Mouse (Mus musculus) spleen, adult 12 weeks (tissue): ENCODE data around the gene Smyd3.

ENCODE experiments used
- DNase-seq: peaks from one replicate; pipeline ENCODE4 v3.0.0; 2022; ENCODE audit warnings: low spot score

Gene Smyd3

GRCm38 (mm10) chr1:179289744-179290143 lies 228.1 kb downstream of the Smyd3 start:
- DNase-seq = no peak

GRCm38 (mm10) chr1:179286748-179287147 lies 231.1 kb downstream of the Smyd3 start:
- DNase-seq = no peak

GRCm38 (mm10) chr1:179282821-179283220 lies 235.0 kb downstream of the Smyd3 start:
- DNase-seq = no peak

DNA sequence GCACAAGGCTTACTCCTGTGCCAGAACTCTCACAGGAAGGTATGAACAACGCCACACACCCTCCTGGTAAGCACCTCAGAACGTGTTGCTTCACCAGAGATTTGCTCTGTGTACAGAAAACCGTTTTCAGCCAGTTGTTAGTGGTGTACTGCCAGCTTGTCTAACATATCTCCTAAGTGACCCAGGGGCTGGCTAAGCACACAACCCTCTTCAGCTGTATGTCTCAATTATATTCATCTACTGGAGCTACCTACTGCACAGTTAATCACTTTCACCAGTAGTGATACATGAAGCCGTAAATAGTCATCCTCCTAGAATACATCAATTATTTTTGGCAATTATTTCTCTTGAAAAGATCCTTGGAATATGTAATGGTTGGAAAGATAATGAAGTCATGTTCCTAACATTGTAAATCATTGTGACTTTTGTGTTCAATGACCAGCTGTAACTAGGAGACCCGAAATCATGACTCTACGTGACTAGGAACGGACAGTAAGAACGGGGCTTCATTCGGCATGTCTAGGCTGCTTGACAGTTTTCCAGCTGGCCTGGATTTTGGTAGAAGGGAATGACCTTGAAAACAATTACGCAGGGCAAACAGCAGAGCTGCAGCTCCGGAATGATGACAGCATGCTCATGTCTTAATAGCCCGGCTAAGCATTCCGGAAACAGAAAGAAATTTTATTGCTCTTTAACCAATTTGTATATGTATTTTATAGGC lies 236.3 kb downstream of the Smyd3 start:
- no peak for DNase-seq

- no peak for DNase-seq
Measured at GRCm38 (mm10) chr1:179279116-179279515, 238.7 kb downstream of the Smyd3 start.

DNA sequence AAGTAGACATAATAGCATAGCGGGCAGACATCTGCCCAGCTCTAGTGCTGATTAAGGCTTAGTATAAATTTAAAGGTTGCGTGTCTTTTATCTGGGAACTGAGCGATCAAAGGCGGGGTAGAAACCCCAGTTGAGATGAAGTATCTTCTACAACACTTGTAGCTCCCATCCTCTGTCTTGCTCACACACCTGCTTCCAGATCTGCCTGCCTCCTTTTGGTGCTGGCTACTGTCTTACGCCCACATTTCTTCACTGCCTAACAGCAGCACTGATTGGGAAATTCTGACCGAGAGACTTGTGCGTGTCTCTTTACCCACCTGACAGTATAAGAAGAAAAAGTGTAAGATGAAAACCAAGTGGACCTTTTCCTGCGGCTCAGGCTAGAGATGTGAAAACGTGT lies 240.5 kb downstream of the Smyd3 start:
- no peak for DNase-seq

- no peak for DNase-seq
Measured at GRCm38 (mm10) chr1:179276866-179277265, 241.0 kb downstream of the Smyd3 start.

GRCm38 (mm10) chr1:179272926-179273325 lies 244.9 kb downstream of the Smyd3 start:
- no peak for DNase-seq

GRCm38 (mm10) chr1:179272351-179272750 lies 245.5 kb downstream of the Smyd3 start:
- no peak for DNase-seq

GRCm38 (mm10) chr1:179266936-179267335 lies 250.9 kb downstream of the Smyd3 start:
- no peak for DNase-seq

GRCm38 (mm10) chr1:179261496-179261966 lies 256.3 kb downstream of the Smyd3 start:
- no peak for DNase-seq

- DNase-seq = no peak
Measured at GRCm38 (mm10) chr1:179255826-179256512, 261.9 kb downstream of the Smyd3 start.

DNA sequence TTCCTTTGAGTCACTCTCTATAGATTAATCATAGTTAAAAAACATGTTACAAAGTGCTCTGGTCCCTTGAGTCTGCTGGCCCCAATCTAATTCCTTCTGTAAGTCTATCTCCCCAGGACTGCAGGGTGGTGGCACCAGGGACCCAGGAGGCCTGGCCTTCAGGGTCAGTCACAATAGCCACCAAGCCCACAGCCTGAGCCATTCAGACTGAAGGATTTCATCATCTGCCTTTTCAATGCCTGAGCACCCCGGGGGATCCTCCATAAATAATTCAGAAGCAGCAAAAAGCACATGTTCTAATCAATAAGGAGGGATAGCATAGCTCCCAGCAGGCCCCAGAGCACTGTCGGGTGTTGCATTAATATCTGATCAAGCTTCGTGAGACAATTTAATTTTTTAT lies 263.3 kb downstream of the Smyd3 start:
- no peak for DNase-seq

GRCm38 (mm10) chr1:179252611-179253010 lies 265.2 kb downstream of the Smyd3 start:
- no peak for DNase-seq

- no peak for DNase-seq
Measured at GRCm38 (mm10) chr1:179250388-179250787, 267.5 kb downstream of the Smyd3 start.

DNA sequence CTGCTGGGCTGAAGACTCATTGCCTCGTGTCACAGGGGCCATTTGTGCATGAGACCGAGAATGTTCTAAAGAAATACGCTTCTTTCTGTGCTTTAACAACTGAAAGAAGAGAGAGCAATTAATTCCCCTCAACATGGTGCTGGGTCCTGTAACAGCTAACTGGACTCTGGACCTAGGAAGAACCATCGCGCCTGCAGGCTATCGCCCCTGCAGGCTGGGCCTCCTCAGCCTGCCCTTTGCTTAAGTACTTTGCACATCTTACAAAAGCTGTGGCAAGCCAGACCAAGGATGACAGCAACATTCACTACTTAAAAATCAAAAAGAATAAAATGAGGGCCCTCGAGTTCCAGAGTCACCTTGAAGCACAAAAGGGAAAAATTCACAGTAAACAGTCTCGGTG lies 274.3 kb downstream of the Smyd3 start:
- no peak for DNase-seq

DNA sequence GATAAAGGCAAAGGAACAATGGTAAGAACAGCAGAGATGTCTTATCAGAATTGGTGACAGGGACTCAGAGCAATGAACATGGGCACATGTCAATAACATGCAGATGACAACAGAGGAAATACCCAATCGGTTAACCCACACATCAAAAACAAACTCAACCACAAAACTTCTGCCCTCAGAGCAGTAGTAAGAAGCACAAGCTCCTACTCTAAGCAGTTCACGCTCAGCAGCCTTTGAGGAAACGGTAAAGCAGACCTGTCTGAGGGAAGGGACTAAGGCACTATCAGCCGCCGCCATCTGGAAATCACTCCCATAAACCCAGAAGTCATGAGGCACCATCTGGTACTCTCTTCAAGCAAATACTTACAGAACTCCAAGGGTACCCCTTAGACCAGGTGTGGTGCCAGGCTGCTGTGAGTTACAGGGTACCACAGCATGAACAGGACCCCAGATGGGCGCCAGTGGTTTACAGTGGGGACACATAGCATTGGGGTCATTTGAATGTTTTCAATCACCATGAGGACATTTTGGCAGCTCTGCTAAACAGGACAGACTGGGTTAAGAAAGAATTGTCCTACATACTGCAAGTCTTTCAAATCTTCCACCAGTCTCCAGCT lies 277.1 kb downstream of the Smyd3 start:
- DNase-seq = no peak

DNA sequence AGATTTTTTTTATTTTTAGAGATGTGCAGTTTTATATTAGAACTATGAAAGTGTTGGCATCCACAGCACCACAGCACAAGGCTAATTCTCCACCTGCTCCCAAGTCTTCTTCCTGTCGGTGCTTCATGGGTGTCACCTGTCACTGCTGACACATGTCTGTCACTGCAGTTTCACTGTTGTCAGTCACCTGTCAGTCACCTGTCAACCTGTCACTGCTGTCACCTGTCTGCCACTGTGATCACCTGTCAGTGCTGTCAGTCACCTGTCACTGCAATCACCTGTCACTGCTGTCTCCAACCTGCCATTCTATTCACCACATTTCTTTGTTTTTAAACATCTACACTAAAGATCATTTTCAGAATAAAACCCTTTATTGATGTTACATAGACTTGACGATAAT lies 279.2 kb downstream of the Smyd3 start:
- DNase-seq = no peak

GRCm38 (mm10) chr1:179237989-179238388 lies 279.9 kb downstream of the Smyd3 start:
- DNase-seq = no peak

- DNase-seq = no peak
Measured at GRCm38 (mm10) chr1:179236217-179236840, 281.5 kb downstream of the Smyd3 start.

DNA sequence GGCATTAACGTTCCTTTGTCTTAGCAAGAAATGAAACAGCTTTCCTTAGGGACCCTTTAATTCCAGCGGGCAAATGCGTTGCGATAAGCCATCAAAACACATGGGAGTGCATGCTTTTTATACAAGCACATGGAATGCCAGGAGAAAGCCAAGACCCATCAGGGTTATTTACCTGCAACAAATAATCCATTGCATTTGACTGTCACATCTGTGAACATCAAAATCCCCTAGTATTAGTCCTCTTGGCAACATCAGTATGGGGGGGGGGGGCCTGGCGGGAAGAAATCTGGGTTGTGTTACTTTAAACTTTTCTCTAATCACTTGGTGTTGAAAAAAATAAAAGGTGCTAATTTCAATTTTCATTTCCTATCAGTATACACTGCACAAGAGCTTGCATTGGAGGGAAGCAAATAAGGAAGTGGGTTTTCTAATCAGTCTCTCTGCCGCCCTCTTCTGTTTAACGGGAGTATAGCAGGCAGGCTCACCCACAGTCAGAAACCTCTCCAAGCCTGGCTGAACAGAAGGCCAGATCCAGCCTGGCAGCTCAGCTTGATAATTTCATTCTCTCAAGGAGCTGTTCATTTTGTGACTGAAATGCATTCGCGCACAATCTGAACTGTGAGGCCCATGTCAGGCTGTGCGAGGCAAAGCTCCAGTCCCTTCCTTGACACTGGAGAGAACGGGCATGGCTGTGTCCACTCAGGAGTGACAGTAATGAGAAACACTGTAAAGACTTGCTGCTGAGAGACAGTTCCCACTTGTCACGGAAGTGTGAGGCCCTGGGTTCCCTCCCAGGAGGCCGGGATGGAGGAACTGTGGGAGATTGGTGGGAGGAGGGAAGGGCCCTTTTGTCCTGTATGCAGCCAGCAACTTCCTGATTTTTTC lies 285.8 kb downstream of the Smyd3 start:
- DNase-seq = peak; percentile 51

GRCm38 (mm10) chr1:179229515-179229914 lies 288.3 kb downstream of the Smyd3 start:
- DNase-seq = no peak
